Mouse (Mus musculus) ovary, adult 18-20 months (tissue): Measurements from ENCODE around the gene Lrrc20.

Source experiments
- DNase-seq: peaks from one replicate; pipeline ENCODE4 v3.0.0; 2022; ENCODE audit warnings: low spot score, mixed read lengths

Gene Lrrc20

DNA sequence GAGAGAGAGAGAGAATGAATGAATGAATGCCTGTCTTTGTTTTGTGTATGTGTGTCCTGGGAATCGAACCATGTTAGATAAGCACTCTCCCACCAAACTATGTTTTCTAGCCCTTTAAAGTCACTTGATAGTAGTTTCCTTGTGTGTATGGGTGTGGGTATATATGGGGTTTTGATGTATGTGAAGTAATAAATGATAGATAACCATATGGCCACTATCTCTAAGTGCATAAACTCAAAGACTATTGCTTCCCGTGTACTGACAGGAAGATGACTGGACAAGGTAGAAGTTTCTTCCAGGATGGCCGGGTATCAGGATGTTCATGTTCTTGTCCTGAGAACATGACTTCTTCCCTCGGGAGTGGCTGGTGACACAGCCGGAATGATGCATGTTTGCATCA is 41.3 kb downstream of the Lrrc20 start:
- no peak for DNase-seq

DNA sequence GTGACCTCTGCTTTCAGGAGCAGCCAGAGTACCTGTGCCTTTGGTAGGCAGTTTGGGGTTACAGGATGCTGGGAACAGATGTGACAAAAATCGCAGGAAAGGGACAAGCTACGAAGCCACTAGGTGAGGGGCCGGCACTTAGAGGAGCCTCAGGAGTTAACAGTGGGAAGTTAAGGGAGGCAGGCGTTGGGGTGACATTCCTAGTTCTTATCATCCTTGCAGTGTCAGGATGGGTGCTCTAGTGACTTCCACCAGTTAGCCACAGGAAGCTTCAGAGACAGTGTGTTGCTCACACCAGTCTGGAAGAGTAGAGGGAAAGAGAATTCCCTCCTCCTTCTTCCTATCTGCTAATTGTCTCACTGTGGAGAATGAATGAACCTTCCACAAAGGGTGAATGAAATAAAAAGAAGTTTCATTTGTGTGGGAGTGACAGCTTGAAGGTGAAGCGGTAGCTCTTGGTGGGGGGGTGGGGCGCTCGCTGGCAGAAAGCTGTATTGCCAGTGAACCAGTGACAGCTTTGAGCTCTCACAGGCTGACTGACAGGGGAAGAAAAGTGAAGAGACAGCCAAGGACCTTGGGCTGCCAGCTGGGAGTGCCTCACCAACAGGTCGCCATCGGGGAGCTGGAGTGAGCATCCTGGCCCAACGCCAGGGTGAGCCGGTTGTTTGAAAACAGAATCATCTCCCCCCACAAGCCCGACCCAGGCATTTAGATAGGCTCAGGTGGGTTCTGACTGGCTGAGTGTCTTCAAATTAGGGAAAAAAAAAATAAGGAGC is 41.9 kb downstream of the Lrrc20 start:
- no peak for DNase-seq

DNA sequence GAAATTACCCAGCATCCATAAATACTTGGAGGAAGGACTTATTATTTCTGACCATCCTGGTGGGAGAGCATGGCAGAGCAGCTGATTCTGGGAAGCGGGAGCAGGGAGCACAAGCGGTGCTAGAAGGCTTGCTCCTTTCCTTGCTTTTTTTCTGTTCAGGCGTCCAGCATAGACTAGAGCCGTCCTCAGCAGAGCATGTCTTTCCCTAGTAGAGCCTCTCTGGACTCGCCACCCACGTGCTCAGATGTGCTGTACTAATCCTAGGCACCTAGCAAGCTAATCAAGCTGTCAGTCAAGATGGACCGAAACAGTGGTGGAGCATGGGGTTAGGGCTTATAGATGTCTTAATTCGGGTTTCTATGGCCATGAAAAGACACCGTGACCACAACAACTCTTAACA is 42.7 kb downstream of the Lrrc20 start:
- no peak for DNase-seq

DNA sequence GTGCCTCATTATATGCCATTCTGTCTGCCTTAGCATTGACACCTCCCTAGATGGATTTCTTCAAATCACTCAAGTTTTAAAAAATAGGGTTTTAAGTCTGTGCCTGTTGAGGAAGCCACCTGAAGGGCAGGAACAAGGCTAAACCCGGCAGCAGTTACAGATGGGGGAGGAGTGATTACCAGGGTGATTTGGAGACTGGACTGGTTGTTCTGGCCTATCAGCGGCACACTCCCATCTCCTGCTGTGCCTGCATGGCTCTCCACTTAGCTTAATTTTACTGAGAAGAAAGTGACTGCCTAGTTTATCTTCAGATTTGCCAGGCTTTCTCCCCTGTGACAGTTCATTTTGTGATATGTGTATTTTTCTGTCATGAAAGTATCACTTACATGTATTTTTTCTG is 43.9 kb downstream of the Lrrc20 start:
- no peak for DNase-seq

DNA sequence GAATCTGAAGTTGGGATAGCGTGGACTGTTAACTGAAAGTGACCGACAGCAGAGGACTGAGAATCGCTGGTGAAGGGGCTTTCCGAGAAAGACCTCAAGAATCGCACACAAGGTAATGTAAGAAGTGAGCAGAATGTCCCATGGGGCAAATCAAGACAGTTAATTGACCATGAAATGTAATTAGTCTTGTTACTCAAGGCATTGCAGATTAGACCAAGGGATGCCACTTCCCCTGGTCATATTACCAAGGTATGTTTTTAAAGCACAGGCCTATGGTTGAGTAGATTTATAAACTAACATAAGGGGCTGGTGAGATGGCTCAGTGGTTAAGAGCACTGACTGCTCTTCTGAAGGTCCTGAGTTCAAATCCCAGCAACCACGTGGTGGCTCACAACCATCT is 45.1 kb downstream of the Lrrc20 start:
- DNase-seq = no peak

DNA sequence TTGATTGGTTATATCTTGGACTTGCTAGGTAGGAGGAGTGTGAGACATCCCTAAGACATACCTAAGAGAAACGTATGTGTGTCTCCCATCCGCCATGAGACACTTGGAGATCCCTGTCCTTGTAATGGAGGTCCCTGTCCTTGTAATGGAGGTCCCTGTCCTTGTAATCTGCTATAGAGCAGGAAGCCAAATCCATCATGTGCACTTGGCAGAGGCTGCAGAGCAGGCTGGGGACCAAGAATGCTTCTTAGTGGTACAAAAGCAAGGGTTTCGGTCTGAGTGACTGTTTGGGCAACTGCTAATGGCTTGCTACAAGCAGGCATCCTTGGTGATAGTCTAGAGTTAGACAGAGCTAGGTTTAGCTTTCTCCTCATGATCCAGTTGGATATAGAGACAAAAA is 55.3 kb downstream of the Lrrc20 start:
- DNase-seq = no peak

DNA sequence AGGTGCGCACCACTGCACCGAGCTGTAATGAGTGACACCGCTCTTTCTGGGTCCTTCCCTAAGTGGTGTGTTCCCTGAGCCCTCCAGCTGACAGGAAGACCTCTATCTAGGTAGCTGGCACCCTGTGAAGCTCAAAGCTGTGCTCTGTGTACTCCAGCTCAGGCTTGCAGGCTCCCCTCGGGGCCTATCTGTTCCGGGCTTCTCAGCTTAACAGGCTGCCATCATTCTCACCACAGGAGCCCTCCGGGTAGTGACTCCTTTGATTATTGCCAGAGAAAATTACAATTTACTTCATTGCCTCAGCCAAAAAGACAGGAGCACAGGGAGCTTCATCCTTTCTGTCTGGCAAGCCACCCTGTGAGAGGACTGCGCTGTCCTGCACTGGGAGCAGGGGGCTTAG is 57.7 kb downstream of the Lrrc20 start:
- DNase-seq = no peak

DNA sequence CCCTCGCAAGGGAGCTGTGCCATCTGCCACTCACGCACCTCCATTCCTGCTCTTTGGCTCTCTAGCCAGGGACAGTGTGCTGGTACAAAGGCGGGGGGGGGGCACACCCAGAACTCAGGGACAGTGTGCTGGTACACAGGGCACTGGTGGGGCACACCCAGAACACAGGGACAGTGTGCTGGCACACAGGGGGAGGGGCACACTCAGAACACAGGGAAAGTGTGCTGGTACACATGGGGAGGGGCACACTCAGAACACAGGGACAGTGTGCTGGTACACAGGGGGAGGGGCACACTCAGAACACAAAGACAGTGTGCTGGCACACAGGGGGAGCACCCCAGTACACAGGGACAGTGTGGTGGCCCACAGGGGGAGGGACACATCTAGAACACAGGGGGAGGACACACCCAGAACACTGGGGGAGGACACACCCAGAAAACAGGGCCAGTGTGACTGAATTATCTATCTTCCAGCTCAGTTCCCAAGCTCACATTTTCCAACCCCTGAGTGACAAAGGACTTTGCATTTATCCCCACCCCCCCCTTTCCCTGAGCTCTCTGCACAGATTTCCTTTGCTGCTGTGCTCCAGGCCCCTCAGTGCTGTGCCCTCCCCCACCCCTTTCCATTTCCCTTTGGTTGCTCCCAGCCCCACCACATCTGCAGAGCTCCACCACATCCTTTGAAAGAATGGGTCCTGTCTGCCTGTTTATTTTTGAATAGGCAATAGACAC is 58.9 kb downstream of the Lrrc20 start:
- no peak for DNase-seq

DNA sequence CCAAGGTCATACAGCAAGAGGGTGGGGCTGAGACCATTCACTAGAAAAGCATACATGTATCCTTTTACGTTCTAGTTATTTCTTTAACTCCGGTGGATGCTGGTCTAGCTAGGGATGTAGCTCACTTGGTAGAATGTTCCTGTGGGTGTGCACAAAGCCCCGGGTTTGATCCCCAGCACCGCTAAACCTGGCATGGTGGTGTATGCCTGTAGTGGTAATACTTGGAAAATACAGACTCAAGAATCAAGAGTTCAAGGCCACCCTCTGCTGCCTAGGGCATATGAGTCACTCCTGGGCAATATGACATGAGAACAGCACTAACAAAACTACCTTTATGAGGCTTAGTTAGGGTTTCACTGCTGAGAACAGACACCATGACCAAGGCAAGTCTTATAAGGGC is 59.8 kb downstream of the Lrrc20 start:
- DNase-seq = no peak

DNA sequence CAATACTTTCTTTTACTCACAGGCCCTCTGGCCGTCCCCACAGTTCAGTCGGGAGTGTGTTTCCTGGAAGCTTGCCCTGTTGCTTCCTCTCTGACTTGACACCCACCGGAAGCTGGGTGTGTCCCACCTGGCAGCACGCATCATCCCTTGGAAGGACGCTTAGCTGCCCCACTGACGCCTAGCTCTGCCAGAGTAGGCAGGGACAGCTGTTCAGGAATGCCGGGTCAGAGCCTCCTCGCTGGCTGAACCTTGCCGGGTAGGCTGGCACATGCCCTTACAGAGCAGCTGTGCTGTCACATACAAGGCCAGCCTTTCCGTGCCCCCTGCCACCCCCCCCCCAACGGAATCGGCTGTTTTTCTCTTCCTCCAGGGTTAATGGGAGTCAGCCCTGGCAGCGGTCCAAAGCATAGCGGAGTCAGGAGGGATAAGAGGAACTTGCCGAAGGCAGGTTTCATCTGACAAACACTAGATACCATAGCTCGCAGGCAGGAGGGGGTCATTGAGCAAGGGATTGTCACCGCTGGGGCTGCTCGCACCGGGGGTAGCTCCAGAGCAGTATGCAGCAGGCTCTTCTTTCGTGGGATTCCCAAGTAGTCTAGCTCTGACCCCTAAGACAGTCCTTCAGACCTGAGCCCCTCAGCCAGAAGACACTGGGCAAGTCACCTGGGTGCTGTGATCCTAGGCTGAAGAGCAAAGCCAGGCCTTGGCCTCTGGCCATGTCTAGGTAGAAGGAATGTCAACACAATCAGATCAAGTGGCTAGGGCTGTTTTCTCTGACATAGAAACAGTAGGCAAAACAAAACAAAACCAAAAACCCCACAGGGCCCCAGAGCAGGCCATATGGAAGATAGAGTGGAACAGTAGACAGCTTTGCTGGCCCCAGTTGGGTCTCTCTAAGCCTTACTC is 60.8 kb downstream of the Lrrc20 start:
- peak; percentile 60 for DNase-seq

DNA sequence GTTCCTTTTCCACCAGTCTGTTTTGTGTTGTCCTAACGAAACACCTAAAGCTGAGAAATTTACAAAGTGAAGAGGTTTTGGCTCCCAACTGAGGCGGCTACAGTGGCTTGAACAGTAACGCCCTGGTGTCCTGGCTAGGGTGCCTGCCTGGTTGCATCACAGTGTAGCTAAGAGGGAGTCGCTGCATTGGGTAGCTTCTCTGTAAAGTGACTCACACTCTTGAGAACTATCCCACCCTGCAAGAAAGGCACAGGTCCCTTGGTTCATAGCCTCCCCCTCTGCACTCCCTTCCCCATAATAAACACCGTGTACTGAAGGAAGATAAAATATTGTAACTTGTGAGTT is 61.4 kb downstream of the Lrrc20 start:
- DNase-seq = no peak

DNA sequence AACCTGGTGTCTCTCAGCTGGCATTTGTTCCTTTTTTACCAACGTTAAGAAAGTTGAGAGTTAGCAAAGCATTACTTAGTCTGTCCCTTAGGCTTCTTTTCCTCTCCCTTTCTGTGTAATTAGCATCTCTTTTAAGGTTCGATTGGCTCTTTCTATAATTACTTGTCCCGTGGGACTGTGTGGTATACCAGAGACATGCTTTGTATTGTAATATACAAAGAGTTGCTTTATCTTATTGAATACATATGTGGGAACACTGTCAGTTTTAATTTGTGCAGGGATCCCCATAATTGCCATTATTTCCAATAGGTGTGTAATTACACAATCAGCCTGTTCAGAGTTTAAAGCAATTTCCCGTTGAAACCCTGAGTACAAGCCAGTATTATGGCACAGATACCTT is 62.8 kb downstream of the Lrrc20 start:
- no peak for DNase-seq

DNA sequence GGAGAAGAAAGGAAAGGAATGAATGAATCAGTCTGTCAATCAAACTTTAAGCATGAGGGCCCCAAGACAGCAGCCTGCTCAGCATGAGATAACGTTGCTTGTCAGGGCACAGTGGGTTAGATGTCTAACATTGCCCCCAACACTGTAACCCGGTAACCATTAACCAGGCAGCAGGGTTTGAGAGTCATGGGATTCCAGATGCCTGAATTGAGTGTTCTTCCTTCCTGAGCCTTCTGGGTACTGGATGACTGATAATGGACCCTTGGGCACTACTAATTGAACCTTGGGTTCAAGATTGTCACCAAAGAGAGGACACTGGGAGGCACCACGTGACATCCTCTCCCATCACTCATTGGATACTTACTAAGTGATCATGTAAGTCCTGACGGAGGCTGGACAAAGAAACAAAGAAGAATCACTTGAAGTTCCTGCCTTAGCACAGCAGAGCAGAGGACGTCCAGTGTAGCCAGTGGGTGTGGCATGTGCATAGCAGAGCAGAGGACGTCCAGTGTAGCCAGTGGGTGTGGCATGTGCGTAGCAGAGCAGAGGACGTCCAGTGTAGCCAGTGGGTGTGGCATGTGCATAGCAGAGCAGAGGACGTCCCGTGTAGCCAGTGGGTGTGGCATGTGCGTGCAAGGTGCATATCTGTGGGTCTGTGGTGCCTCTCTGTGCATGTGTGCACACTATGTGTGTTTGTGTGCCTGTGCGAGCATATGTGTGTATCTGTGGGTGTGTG is 68.7 kb downstream of the Lrrc20 start:
- no peak for DNase-seq

DNA sequence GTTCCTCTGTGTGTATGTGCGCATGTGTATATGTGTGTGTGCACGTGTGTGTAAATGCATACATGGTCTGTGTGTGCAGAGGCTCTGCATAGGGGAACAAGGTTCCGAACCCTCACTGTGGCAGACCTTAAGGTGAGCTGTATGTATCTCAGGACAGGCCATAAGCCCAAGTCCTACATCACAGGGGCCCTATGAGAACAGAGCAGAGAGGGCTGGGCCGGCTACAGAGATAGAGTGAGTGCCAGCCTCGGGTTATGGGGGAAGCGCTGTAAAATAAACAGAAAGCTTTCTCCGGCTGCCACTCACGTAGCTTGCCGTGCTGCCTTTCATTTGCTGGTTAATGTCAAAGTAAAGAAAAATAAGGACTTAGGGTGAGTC is 69.3 kb downstream of the Lrrc20 start:
- no peak for DNase-seq

DNA sequence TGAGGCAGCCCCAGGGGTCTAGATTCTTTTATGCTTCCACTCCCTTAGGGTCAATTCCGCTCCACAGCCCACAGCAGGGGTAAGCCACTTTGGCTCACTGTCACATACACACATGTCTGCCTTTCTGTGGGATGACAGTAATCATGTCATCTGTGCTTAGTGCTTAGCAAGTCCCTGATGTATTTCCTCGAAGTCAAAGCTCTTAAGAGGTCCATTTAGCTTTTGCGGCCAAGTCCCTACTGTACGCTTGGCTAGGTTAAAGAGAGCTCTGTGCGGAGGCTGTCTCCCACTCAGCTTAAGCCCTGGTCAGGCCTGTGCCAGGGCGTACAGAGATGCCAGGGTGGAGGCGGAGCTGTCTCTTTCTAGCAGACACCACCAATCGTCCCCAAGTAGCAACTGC is 74.5 kb downstream of the Lrrc20 start:
- no peak for DNase-seq

DNA sequence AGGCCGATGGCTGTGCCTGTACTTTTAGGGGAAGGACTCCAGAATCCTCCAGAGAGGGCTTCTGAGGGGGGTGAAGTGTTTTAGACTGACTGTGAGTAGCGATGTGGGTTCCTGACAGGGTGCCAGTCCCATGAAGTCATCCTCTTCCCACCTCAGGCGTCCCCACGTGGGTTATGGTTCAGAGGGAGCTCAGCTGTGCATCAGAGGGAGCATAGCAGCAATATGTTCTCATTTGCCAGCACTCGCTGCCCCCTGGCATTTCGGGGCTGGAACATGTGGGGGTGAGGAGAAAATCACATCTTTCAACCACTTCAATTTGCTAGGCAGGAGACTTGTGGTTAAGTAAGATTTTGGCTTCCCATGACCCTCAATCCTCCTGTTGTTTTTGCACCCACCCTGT is 79.6 kb downstream of the Lrrc20 start:
- no peak for DNase-seq

DNA sequence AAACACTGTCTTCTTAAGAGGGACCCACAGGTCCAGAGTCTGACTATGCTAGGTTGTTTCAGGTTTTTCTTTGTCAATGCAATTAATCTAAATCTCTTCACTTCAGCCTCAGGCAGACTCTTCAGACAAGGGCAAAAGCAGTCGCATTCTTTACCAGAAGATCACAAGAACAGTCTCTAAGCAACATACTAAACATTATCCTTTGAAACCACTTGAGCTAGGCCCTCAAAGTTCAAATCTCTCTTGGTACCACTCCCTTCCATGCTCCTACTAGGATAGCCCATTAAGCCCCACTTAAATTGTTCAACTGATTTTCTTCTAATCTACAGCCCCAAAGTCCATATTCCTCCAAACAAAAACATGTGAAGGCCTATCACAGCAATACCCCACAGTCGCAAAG is 83.0 kb downstream of the Lrrc20 start:
- no peak for DNase-seq

DNA sequence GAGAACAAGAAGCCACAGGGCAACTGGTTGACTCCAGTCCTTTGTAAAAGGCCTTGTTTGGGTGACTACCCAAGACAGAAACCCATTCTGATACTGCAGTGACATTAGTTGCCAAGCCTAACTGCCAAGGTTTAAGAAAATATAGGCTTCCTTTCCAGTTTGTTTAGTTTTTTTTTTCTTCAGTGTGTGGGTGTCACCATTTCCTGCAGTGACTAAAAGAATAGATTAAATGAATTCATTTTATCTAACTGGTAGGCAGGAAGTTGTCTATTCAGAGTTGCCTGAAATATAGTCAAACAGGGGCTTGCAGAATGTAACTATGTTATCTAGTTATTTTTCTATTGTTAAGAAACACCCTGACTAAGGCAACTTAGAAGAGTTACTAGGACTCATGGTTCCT is 83.9 kb downstream of the Lrrc20 start:
- no peak for DNase-seq

DNA sequence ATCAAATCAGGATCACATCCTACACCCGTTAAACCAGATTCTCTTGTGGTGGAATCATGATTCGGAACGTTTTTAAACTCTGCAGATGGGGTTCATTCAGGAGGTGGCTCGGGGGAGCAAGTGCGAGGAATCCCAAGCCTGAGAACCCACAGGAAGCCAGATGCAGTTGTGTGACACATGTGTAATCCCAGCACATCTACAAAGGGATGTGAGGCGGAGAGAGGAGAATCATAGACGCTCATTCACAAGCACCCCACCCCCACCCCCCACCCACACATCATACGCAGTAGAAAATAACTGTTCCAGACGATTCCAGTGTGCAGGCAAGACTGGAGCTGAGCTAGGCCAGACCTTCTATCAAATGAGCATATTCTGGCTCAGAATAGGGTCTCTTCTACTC is 87.9 kb downstream of the Lrrc20 start:
- no peak for DNase-seq

DNA sequence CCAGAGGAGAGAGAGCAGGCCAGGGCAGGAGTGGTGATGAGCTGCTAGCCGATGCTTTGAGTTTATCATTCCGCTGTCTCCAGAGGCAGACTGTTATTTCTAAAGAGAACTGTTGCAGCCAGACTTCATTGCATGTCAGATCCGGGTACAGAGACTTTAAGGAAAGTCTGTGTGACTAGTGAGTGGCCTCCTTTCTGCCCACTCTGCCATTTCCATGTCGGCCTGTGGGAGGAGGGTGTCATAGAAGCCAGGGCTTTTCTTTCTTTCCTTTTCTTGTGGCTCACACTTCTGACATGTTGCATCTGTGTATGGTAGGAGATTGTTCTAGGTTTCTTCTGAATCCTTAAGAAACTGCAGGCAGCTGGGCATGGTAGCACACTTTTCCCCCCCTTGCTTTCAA is 88.8 kb downstream of the Lrrc20 start:
- no peak for DNase-seq

DNA sequence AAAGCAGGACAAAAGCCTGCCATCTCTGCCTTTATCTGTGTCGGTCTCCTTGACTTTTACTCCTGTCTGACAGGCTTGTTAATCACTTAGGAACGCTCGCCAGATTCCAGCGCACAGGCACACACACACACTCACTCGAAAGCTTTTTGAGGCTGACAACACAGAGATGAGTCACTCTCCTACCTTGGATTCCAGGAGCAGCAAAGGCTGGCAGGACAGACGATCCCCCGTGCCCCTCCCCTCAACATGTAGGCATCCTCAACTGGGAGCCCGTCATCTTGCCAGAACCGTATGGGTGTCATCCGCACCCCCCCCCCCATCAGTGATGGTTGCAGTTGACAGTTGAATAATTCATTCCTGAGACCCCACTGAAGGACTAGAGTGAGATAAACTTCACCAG is 94.6 kb downstream of the Lrrc20 start:
- no peak for DNase-seq

DNA sequence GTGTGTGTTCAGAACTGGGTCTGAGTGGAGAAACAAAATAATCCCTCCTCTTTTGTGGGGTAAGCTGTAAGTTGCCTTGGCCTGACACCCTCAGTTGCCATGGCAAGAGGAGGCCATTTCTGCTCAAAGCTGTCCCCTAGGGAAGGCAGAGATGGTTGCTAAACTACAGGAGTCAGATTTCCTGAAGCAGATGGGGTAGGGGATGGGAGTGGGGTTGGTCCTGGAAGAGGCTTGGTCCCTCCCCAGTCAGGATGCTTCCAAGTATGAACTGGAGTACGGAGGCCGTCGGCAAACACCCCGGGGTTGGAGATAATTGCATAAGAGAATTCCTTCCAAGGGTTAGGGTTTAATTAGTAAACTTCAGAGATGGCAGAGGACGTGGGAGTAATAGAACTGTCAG is 96.5 kb downstream of the Lrrc20 start:
- DNase-seq = no peak
